Mouse (Mus musculus) testis, postnatal 14 days (tissue): ENCODE measurements around the gene Crabp2.

Experiments
- DNase-seq: peaks from one replicate; pipeline ENCODE4 v3.0.0; 2021; ENCODE audit warnings: low spot score

Crabp2 gene

DNA sequence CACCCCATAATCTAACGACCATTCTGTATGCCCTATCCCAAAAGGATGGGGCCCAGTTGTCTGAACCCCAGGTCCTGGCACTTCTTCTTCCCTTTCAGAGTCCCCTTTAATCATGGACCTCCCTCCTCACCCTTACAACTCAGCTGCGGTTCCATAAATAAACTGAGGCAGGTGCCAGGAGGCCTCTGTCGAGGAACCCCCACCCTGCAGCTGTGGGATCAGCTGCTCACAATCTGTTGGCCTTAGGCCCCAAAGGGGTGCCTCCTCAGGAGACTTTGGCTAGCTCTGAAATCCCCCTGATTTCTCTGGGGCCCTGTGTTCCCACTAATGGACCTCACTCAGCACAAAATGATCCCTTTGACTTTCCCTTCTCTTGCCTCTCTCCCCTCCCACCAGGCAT, 35.6 kb downstream of the Crabp2 start:
- no peak for DNase-seq

- DNase-seq, result no peak
Observed at GRCm38 (mm10) chr3:87985505-87986320, 37.2 kb downstream of the Crabp2 start.

- peak; percentile 93 for DNase-seq
Observed at GRCm38 (mm10) chr3:87986868-87987267, 38.4 kb downstream of the Crabp2 start.

- peak; percentile 62 for DNase-seq
Observed at GRCm38 (mm10) chr3:87987633-87988032, 39.2 kb downstream of the Crabp2 start.

DNA sequence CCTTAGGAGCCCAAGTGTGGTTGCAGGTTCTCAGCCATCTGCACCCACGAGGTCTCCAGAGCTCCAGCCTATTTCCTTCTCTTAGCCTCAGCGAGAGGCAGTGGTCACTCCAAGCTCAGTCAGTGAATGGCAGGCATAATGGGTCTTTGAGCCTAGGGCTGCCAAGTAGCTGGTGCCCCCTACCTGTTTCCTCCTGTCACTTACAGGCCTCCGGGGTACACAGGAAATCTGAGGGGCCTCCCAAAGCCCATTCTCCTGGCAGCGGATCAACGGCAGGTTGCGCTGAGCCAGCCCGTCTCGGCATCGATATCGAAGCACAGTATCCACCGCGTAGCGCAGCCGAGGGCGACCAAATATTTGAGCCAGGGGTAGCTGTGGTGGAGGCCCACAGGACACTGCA, 39.6 kb downstream of the Crabp2 start:
- DNase-seq, result no peak

DNA sequence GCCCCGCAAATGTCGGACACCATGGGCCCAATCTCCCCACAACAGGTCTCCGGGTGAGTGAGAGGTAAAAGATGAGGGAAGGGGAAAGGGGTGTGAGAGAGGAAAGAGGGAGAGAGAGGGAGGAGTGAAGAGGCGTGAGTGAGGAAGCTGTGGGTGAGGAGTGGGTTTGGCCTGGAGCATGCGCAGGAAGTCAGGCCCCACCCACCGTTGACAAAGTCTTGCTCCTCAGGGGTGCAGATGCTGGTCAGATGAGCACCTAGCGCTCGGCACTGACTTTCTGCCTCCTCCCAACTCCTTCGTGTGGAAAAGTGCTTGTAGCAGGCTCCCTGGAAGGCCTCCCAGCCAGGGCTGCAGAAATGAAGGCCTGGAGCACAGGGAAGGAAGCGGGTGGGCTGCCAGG, 41.5 kb downstream of the Crabp2 start:
- DNase-seq, result no peak

- DNase-seq, result no peak
Observed at GRCm38 (mm10) chr3:87993436-87993835, 45.0 kb downstream of the Crabp2 start.

- no peak for DNase-seq
Observed at GRCm38 (mm10) chr3:87995331-87995730, 46.9 kb downstream of the Crabp2 start.

DNA sequence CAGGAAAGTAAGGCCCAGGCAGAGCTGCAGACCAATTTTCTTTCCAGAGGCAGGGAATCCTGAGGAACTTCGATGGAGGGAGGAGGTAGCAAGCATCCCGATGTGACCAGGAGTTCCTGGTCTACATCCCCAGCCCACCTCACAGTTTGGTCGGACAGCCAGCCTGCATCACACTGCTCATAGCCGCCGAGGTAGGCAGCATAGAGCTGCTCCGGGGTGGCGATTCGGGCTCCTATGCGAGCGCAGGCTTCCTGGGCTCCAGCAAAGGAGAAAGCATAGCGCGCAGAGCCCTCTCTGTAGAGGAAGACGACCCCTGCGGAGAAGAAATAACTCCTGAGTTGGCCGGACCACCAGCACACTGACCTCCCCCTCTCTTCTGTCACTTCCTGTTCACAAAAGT, 47.9 kb downstream of the Crabp2 start:
- no peak for DNase-seq

GRCm38 (mm10) chr3:87996971-87997614, 48.6 kb downstream of the Crabp2 start:
- no peak for DNase-seq

DNA sequence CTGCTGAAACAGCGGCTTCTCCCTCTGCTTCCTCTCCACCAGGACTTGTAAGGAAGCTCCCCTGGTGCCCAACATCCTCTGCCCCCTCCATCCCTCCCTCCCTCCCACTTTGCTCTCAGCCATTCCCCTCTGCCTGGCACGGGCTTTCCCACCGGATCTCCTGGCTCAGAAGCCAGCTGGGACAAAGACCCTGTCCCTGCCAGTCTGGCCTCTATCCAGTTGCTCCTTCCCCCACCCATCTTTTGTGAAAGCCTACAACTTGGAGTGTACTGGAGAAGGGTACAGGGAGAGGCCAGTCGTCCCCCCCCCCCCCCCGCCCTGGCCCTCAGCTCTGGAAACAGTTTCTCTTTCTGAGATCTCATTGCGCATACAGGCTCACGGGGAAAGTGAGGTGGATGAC, 50.3 kb downstream of the Crabp2 start:
- no peak for DNase-seq

- no peak for DNase-seq
Observed at GRCm38 (mm10) chr3:87999243-87999895, 50.9 kb downstream of the Crabp2 start.

- no peak for DNase-seq
Observed at GRCm38 (mm10) chr3:88000181-88000580, 51.7 kb downstream of the Crabp2 start, which contains the start of gene Bcan. Gene Bcan, minus strand, starts transcription at chr3:88000230.

DNA sequence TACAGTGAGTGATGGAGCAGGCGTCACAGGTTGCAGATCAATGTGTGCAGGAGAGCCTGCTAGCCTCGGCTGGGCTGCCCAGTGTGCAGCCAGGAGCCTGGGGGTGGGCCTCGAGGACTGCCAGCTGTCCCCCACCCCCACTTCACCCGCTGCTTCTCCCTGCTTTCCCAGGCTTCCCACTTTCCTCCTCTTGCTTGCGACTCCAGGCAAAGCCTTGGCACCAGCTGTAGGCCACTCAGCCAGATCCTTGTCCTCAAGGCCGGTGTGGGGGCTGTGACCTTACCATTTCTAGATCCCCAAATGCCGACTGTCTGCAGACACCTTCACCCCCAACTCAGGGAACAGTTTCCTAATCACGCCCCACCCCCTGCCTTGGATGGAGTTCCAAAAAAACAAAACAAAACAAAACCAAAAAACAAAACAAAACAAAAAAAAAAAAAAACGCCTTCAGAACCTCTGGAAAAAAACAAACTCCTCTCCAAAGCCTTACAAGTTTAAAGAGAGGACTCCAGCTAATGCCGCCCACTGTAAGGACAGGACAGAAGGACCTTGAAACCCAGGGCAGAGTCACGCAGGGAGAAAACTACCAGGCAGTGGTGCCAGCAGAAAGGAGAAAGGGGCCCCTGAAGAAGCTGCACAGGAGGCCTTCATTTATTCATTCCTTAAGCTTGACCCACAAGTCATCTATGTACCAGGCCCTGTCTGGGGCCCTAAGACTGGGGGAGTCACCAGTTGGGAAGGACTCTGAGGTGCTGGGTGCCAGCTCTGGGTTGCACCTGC, 52.5 kb downstream of the Crabp2 start:
- peak; percentile 56 for DNase-seq

DNA sequence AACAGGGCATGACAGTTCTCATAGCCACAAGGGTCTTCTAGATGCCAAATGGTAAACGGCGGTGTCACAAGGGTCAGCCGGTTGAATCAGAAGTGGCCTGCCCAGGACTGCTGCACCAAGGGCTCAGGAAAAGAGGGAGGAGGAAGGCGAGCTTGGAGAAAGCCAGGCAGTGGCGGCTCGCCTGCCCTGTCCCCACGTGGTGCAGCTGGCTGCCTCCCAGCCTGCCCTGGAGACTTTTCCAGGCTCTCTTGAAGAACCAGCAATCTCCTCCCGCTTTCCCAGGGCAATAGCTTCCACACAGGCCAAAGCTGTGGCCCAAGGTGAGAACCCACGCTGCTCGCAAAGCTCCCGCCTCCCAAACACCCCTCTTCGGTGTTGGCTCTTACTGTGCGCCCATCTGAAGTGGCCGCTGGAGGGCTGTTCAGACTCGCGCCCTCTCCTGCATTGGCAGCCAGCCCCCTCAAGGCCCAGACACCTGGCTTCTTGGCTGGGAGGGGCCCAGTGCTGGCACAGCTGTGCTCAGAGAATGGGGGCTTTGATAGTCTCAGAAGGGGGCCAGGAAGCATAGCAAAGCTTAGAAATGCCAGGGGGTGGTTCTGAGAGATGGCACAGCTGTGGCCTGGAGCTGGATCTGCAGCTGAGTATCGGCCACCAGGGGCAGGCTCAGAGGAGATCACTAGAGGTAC, 54.0 kb downstream of the Crabp2 start:
- no peak for DNase-seq
